Mouse (Mus musculus) embryonic facial prominence, embryonic 10.5 days (tissue): ENCODE results near the gene Epb41l2. TPM values are rescaled to one million over a fixed set of nuclear protein-coding genes. Genes with fewer than 3 reads are reported as not detected.

Experiments used
- DNase-seq: peaks from one replicate; pipeline ENCODE4 v3.0.0-alpha.2; 2017; ENCODE audit warnings: low spot score
- H3K27ac ChIP-seq: fragments of 300-500 bp; sonication (generic); replicated peaks from 2 replicates; pipeline ENCODE4 v1.5.1; 2016; ENCODE audit warnings: mild to moderate bottlenecking
- H3K27me3 ChIP-seq: fragments of 300-500 bp; sonication (generic); replicated peaks from 2 replicates; pipeline ENCODE4 v1.6.1; 2016; ENCODE audit warnings: low read depth, mild to moderate bottlenecking; ENCODE audit not compliant: poor library complexity, severe bottlenecking
- H3K36me3 ChIP-seq: fragments of 300-500 bp; sonication (generic); replicated peaks from 2 replicates; pipeline ENCODE4 v1.6.1; 2016; ENCODE audit warnings: mild to moderate bottlenecking, moderate library complexity
- H3K4me1 ChIP-seq: fragments of 300-500 bp; sonication (generic); 2 replicates; pipeline ENCODE4 v1.6.1; 2016
- H3K4me3 ChIP-seq: fragments of 300-500 bp; sonication (generic); 2 replicates; pipeline ENCODE4 v1.5.1; 2016; ENCODE audit warnings: mild to moderate bottlenecking, moderate library complexity
- H3K9me3 ChIP-seq: fragments of 300-500 bp; sonication (generic); 2 replicates; pipeline ENCODE4 v1.6.1; 2016; ENCODE audit warnings: mild to moderate bottlenecking
- WGBS: fragments of 180-500 bp; shearing (Covaris S2); methylation state at CpG from one replicate; pipeline ENCODE4 v1.1.7; 2016; 5-methylcytosine and 5-hydroxymethylcytosine counted together
- polyA plus RNA-seq: library from polyadenylated mRNA; unstranded; fragments of >200 nt; fragmentation: Nextera tagmentation; extraction: Ambion mirVana; gene quantifications from 2 replicates; pipeline ENCODE4 v1.2.1, GENCODE M21; 2016

Gene Epb41l2
- polyA plus RNA-seq, 1 experiment from 2014 or later, result 52.9 TPM

- Histone ChIP-seq H3K36me3 (peaks cover 25% of the 10 kb centered on the region), H3K27ac (no peak overlapping the region), H3K4me1 (peaks cover 13% of the 10 kb centered on the region), H3K27me3 (no peaks in the 10 kb centered on the region), H3K9me3 (no peaks in the 10 kb centered on the region), H3K4me3 (no peak overlapping the region)
- WGBS, result 74% methylated on average over 4 of the region's 4 CpGs
- no peak for DNase-seq
Observed at GRCm38 (mm10) chr10:25448676-25449075, 89.1 kb downstream of the Epb41l2 start.

GRCm38 (mm10) chr10:25449312-25450020 is 89.9 kb downstream of the Epb41l2 start:
- H3K9me3 ChIP-seq, result no peaks in the 10 kb centered on the region
- peaks cover 13% of the 10 kb centered on the region for H3K4me1 ChIP-seq
- 32% methylated on average over 11 of the region's 11 CpGs for WGBS
- DNase-seq, result peak; percentile 22
- peaks cover 20% of the 10 kb centered on the region for H3K36me3 ChIP-seq
- no peak overlapping the region for H3K4me3 ChIP-seq
- H3K27ac ChIP-seq, result peak overlapping the region; percentile 48
- no peaks in the 10 kb centered on the region for H3K27me3 ChIP-seq

- Histone ChIP-seq H3K4me1 (peaks cover 10% of the 10 kb centered on the region), H3K4me3 (no peak overlapping the region), H3K36me3 (0 out of 2 replicates have a peak, but pooled peaks cover 3% of the 10 kb centered on the region), H3K27ac (no peak overlapping the region), H3K9me3 (no peaks in the 10 kb centered on the region), H3K27me3 (no peaks in the 10 kb centered on the region)
- 73% methylated on average over 9 of the region's 9 CpGs for WGBS
- no peak for DNase-seq
Observed at GRCm38 (mm10) chr10:25453150-25453549, 93.6 kb downstream of the Epb41l2 start.

GRCm38 (mm10) chr10:25453772-25454171 is 94.2 kb downstream of the Epb41l2 start:
- H3K4me1 ChIP-seq, result peaks cover 10% of the 10 kb centered on the region
- no peaks in the 10 kb centered on the region for H3K27me3 ChIP-seq
- WGBS, result 89% methylated on average over 10 of the region's 10 CpGs
- no peak for DNase-seq
- no peak overlapping the region for H3K27ac ChIP-seq
- no peaks in the 10 kb centered on the region for H3K9me3 ChIP-seq
- no peak overlapping the region for H3K4me3 ChIP-seq
- H3K36me3 ChIP-seq, result 0 out of 2 replicates have a peak, but pooled peaks cover 3% of the 10 kb centered on the region

- 0 out of 2 replicates have a peak, but pooled peaks cover 3% of the 10 kb centered on the region for H3K36me3 ChIP-seq
- H3K9me3 ChIP-seq, result no peaks in the 10 kb centered on the region
- 90% methylated on average over 6 of the region's 6 CpGs for WGBS
- H3K4me1 ChIP-seq, result no peaks in the 10 kb centered on the region; the same call in 1 of the 2 replicates
- no peaks in the 10 kb centered on the region for H3K27me3 ChIP-seq
- no peak overlapping the region for H3K27ac ChIP-seq
- H3K4me3 ChIP-seq, result no peak overlapping the region
- DNase-seq, result no peak
Observed at GRCm38 (mm10) chr10:25457118-25457517, 97.5 kb downstream of the Epb41l2 start.

GRCm38 (mm10) chr10:25457996-25458395 is 98.4 kb downstream of the Epb41l2 start:
- Histone ChIP-seq H3K27me3 (no peaks in the 10 kb centered on the region), H3K9me3 (no peaks in the 10 kb centered on the region), H3K4me3 (no peak overlapping the region), H3K36me3 (0 out of 2 replicates have a peak, but pooled peaks cover 3% of the 10 kb centered on the region), H3K27ac (no peak overlapping the region), H3K4me1 (no peaks in the 10 kb centered on the region; the same call in 1 of the 2 replicates)
- WGBS, result 83% methylated on average over 4 of the region's 4 CpGs
- DNase-seq, result no peak

GRCm38 (mm10) chr10:25461832-25462231 is 102.2 kb downstream of the Epb41l2 start:
- Histone ChIP-seq H3K4me3 (no peak overlapping the region), H3K36me3 (no peaks in the 10 kb centered on the region), H3K27me3 (no peaks in the 10 kb centered on the region), H3K9me3 (no peaks in the 10 kb centered on the region), H3K4me1 (no peaks in the 10 kb centered on the region), H3K27ac (no peak overlapping the region)
- no peak for DNase-seq
- WGBS, result 77% methylated on average over 1 of the region's 1 CpGs

- H3K36me3 ChIP-seq, result no peaks in the 10 kb centered on the region
- H3K4me3 ChIP-seq, result no peak overlapping the region
- no peak overlapping the region for H3K27ac ChIP-seq
- no peaks in the 10 kb centered on the region for H3K27me3 ChIP-seq
- DNase-seq, result no peak
- WGBS, result 78% methylated on average over 3 of the region's 3 CpGs
- H3K4me1 ChIP-seq, result no peaks in the 10 kb centered on the region
- no peaks in the 10 kb centered on the region for H3K9me3 ChIP-seq
Observed at GRCm38 (mm10) chr10:25462669-25463068, 103.1 kb downstream of the Epb41l2 start.

GRCm38 (mm10) chr10:25466493-25466892 is 106.9 kb downstream of the Epb41l2 start:
- H3K27ac ChIP-seq, result no peak overlapping the region
- no peak overlapping the region for H3K4me3 ChIP-seq
- peaks cover 4% of the 10 kb centered on the region for H3K36me3 ChIP-seq
- H3K27me3 ChIP-seq, result no peaks in the 10 kb centered on the region
- H3K9me3 ChIP-seq, result no peaks in the 10 kb centered on the region
- DNase-seq, result no peak
- no peaks in the 10 kb centered on the region for H3K4me1 ChIP-seq
- WGBS, result 76% methylated on average over 2 of the region's 2 CpGs

- DNase-seq, result no peak
- Histone ChIP-seq H3K27ac (no peak overlapping the region), H3K4me1 (no peaks in the 10 kb centered on the region), H3K36me3 (peaks cover 24% of the 10 kb centered on the region), H3K27me3 (no peaks in the 10 kb centered on the region), H3K9me3 (no peaks in the 10 kb centered on the region), H3K4me3 (no peak overlapping the region)
- WGBS, result 79% methylated on average over 2 of the region's 2 CpGs
Observed at GRCm38 (mm10) chr10:25471944-25472343, 112.3 kb downstream of the Epb41l2 start.

GRCm38 (mm10) chr10:25479716-25480115 is 120.1 kb downstream of the Epb41l2 start:
- Histone ChIP-seq H3K4me3 (no peak overlapping the region), H3K36me3 (peaks cover 17% of the 10 kb centered on the region; the same call in 1 of the 2 replicates), H3K4me1 (no peaks in the 10 kb centered on the region), H3K9me3 (no peaks in the 10 kb centered on the region), H3K27me3 (no peaks in the 10 kb centered on the region), H3K27ac (no peak overlapping the region)
- WGBS, result 89% methylated on average over 3 of the region's 3 CpGs
- DNase-seq, result no peak

GRCm38 (mm10) chr10:25482791-25483190 is 123.2 kb downstream of the Epb41l2 start:
- Histone ChIP-seq H3K27me3 (no peaks in the 10 kb centered on the region), H3K4me3 (no peak overlapping the region), H3K27ac (no peak overlapping the region), H3K4me1 (no peaks in the 10 kb centered on the region), H3K36me3 (peaks cover 18% of the 10 kb centered on the region; the same call in 1 of the 2 replicates), H3K9me3 (no peaks in the 10 kb centered on the region)
- no peak for DNase-seq
- 87% methylated on average over 5 of the region's 5 CpGs for WGBS

GRCm38 (mm10) chr10:25488456-25488855 is 128.9 kb downstream of the Epb41l2 start:
- no peaks in the 10 kb centered on the region for H3K9me3 ChIP-seq
- no peak overlapping the region for H3K4me3 ChIP-seq
- H3K27ac ChIP-seq, result no peak overlapping the region
- H3K4me1 ChIP-seq, result no peaks in the 10 kb centered on the region
- peak; percentile 65 for DNase-seq
- peaks cover 10% of the 10 kb centered on the region; the same call in 1 of the 2 replicates for H3K36me3 ChIP-seq
- 17% methylated on average over 1 of the region's 1 CpGs for WGBS
- H3K27me3 ChIP-seq, result no peaks in the 10 kb centered on the region
